10 mouse cellular contexts compared by ENCODE assay signal in the genomic region with DNA sequence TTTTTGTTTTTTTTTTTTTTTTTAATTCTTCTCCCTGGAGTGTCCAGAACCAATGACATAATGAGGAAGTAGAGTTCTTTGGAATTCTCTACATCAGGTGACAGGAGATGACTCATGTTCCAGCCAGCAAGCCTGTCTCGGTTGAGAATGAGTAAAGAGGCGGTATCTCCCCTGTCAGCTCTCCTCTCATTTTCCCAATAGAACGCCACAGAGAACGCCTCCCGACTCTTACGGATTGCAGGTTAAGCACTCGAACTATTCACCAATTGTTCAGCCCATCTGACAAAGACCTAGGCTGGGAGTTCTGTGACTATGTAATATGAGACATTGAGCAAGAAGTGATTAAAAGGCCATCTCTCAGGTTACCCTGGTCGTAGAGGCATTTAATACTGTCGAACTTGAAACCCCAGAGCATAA. TPM values are rescaled to one million over a fixed set of nuclear protein-coding genes. Genes with fewer than 3 reads are reported as not detected.
DNase-seq lines count a peak whose midpoint lies in the region; ATAC-seq and TF ChIP-seq lines count a peak whose summit lies in the region.
"Had no signal": no experiment of that assay in that cellular context is flagged by ENCODE, and none has a peak within 500 bp of the region (broad histone marks: within the 10 kb centered on the region; RNA-seq: fewer than 3 reads in every experiment).

No protein-coding gene starts in this region.

- H3K9ac ChIP-seq in lung, embryonic 14.5 days, result no peak overlapping the region
- no peak overlapping the region for H3K9ac ChIP-seq in forebrain, embryonic 14.5 days (ENCODE audit: low read length)
- H3K9ac ChIP-seq: liver, embryonic 14.5 days had no signal

- 20% methylated on average over 9 of the region's 9 CpGs for WGBS in lung, embryonic 14.5 days
- WGBS in embryonic facial prominence, embryonic 10.5 days, result 49% methylated on average over 9 of the region's 9 CpGs
- 25% methylated on average over 9 of the region's 9 CpGs for WGBS in small intestine, adult 2 months
- 49% methylated on average over 9 of the region's 9 CpGs for WGBS in forebrain, embryonic 14.5 days

- no peaks in the 10 kb centered on the region for H3K36me3 ChIP-seq in lung, embryonic 14.5 days (ENCODE audit: insufficient read depth)
- no peaks in the 10 kb centered on the region for H3K36me3 ChIP-seq in embryonic facial prominence, embryonic 10.5 days (replicated peaks)
- H3K36me3 ChIP-seq in small intestine, adult 2 months (ENCODE audit: control insufficient read depth, insufficient read depth, low read length), result no peaks in the 10 kb centered on the region
- no peaks in the 10 kb centered on the region for H3K36me3 ChIP-seq in forebrain, embryonic 14.5 days (ENCODE audit: control insufficient read depth, insufficient read depth, low read length)

- no peaks in the 10 kb centered on the region for H3K9me3 ChIP-seq in lung, embryonic 14.5 days (ENCODE audit: low read depth, low read length)
- no peaks in the 10 kb centered on the region for H3K9me3 ChIP-seq in embryonic facial prominence, embryonic 10.5 days
- no peaks in the 10 kb centered on the region for H3K9me3 ChIP-seq in forebrain, embryonic 14.5 days (replicated peaks; ENCODE audit: control insufficient read depth, low read length)

- peak; percentile 40 for DNase-seq in lung, embryonic 14.5 days
- no peak for DNase-seq in lung, postnatal 14 days
- DNase-seq in embryonic facial prominence, embryonic 10.5 days (ENCODE audit: low spot score), result peak; percentile 15
- peak; percentile 36 for DNase-seq in heart, postnatal 4 days
- no peak for DNase-seq in forebrain, embryonic 14.5 days (ENCODE audit: low spot score)
- no peak for DNase-seq in urinary bladder, postnatal 4 days (ENCODE audit: low spot score in 2 of 2)
- no peak for DNase-seq in right cerebral cortex, postnatal 14 days

- H3K27me3 ChIP-seq in lung, embryonic 14.5 days (ENCODE audit: insufficient read depth, low read length), result no peaks in the 10 kb centered on the region
- H3K27me3 ChIP-seq in embryonic facial prominence, embryonic 10.5 days (replicated peaks; ENCODE audit: low read depth, poor library complexity, severe bottlenecking), result no peaks in the 10 kb centered on the region
- no peaks in the 10 kb centered on the region for H3K27me3 ChIP-seq in small intestine, adult 2 months (ENCODE audit: control insufficient read depth, insufficient read depth, low read length)
- H3K27me3 ChIP-seq in forebrain, embryonic 14.5 days (replicated peaks; ENCODE audit: control insufficient read depth, insufficient read depth, low read length), result no peaks in the 10 kb centered on the region

- H3K4me2 ChIP-seq in lung, embryonic 14.5 days, result no peak overlapping the region
- no peak overlapping the region for H3K4me2 ChIP-seq in forebrain, embryonic 14.5 days (ENCODE audit: low read length)

- H3K4me1 ChIP-seq in lung, embryonic 14.5 days (ENCODE audit: insufficient read depth), result no peaks in the 10 kb centered on the region
- H3K4me1 ChIP-seq in embryonic facial prominence, embryonic 10.5 days, result peaks cover 13% of the 10 kb centered on the region
- H3K4me1 ChIP-seq in small intestine, adult 2 months (ENCODE audit: control insufficient read depth, insufficient read depth, insufficient read length, low read length), result peaks cover 39% of the 10 kb centered on the region; the same call in 1 of the 2 replicates
- no peaks in the 10 kb centered on the region for H3K4me1 ChIP-seq in forebrain, embryonic 14.5 days (ENCODE audit: control insufficient read depth, insufficient read depth, low read length)

- no peak for ATAC-seq in lung, embryonic 14.5 days (ENCODE audit: insufficient read depth)
- ATAC-seq in forebrain, embryonic 14.5 days, result no peak
- ATAC-seq: hindbrain, postnatal 0 days had no signal

- H3K27ac ChIP-seq in lung, embryonic 14.5 days (ENCODE audit: low read depth), result no peak overlapping the region
- no peak overlapping the region for H3K27ac ChIP-seq in embryonic facial prominence, embryonic 10.5 days (replicated peaks)
- H3K27ac ChIP-seq in small intestine, adult 2 months (ENCODE audit: insufficient read depth, low read depth, low read length), result peak overlapping the region; percentile 95
- no peak overlapping the region for H3K27ac ChIP-seq in forebrain, embryonic 14.5 days (ENCODE audit: low read depth, low read length)
- H3K27ac ChIP-seq: hindbrain, postnatal 0 days; liver, embryonic 14.5 days had no signal

- no peak overlapping the region for H3K4me3 ChIP-seq in lung, embryonic 14.5 days (ENCODE audit: low read depth, low read length)
- H3K4me3 ChIP-seq in embryonic facial prominence, embryonic 10.5 days, result no peak overlapping the region
- H3K4me3 ChIP-seq in small intestine, adult 2 months (ENCODE audit: low read depth, low read length), result no peak overlapping the region
- H3K4me3 ChIP-seq in forebrain, embryonic 14.5 days (ENCODE audit: low read depth, low read length), result no peak overlapping the region

- no peak for TF ChIP-seq POLR2A in small intestine, adult 2 months (IDR thresholded peaks at IDR 0.05; ENCODE audit: low read depth, low read length)

- no peak for TF ChIP-seq CTCF in lung, embryonic 14.5 days (IDR thresholded peaks at IDR 0.05; ENCODE audit: low read depth)
- TF ChIP-seq CTCF in small intestine, adult 2 months (IDR thresholded peaks at IDR 0.05; ENCODE audit: extremely low read depth, insufficient read length, insufficient replicate concordance, low read depth, low read length), result no peak

RNA-seq across cellular contexts. Expression of a gene that starts 50.3 kb away (rescaled TPM):
- polyA plus RNA-seq in lung, embryonic 14.5 days (2014; fragmentation: Nextera tagmentation; extraction: Ambion mirVana), result 12.3 and 13.8 TPM in 2 replicates
- polyA plus RNA-seq in embryonic facial prominence, embryonic 10.5 days (2016; fragmentation: Nextera tagmentation; extraction: Ambion mirVana), result 9.1 and 9.9 TPM in 2 replicates
- total RNA-seq in heart, postnatal 4 days (2021), result 10 to 100 TPM; 26.8 to 29.2 TPM
- polyA plus RNA-seq in small intestine, adult 2 months (2012; rRNA removed), result 9.6 and 109 TPM in 2 replicates
- polyA plus RNA-seq in forebrain, embryonic 14.5 days (2014; fragmentation: Nextera tagmentation; extraction: Ambion mirVana), result 18.6 and 19.4 TPM in 2 replicates

Comparison
In these comparisons a context has a peak if more than half of its experiments do, and no peak if none do; other contexts are left out.
1. DNase-seq: peak in lung, embryonic 14.5 days (single experiment), embryonic facial prominence, embryonic 10.5 days (single experiment) and heart, postnatal 4 days (single experiment); none in lung, postnatal 14 days (single experiment), forebrain, embryonic 14.5 days (single experiment), urinary bladder, postnatal 4 days (0 of 2) and right cerebral cortex, postnatal 14 days (single experiment).